13 mouse cellular contexts compared by ENCODE assay signal in genomic region chr9:21329041-21329440, GRCm38 (mm10). TPM values are rescaled to one million over a fixed set of nuclear protein-coding genes. Genes with fewer than 3 reads are reported as not detected.
DNase-seq lines count a peak whose midpoint lies in the region; ATAC-seq and TF ChIP-seq lines count a peak whose summit lies in the region.
"Had no signal": no experiment of that assay in that cellular context is flagged by ENCODE, and none has a peak within 500 bp of the region (broad histone marks: within the 10 kb centered on the region; RNA-seq: fewer than 3 reads in every experiment).

No protein-coding gene starts in this region.

- no peaks in the 10 kb centered on the region for H3K9me3 ChIP-seq in lung, embryonic 14.5 days (ENCODE audit: low read depth, low read length)
- no peaks in the 10 kb centered on the region for H3K9me3 ChIP-seq in forebrain, postnatal 0 days (ENCODE audit: low read length)
- H3K9me3 ChIP-seq in midbrain, embryonic 10.5 days (replicated peaks) = no peaks in the 10 kb centered on the region
- H3K9me3 ChIP-seq: limb, embryonic 15.5 days; midbrain, embryonic 13.5 days had no signal

- DNase-seq in adrenal gland, postnatal 10 days = peak; percentile 28
- DNase-seq in adrenal gland, adult 18-20 months (ENCODE audit: low spot score in 2 of 2) = no peak
- DNase-seq in Muller cell, postnatal 12 days (ENCODE audit: inconsistent ontology term) = peak; percentile 34
- DNase-seq in heart, adult 9 months (ENCODE audit: low spot score in 2 of 2) = peak; percentile 56 to 76
- peak; percentile 68 for DNase-seq in lung, embryonic 14.5 days
- no peak for DNase-seq in cerebellum, postnatal 25 days
- no peak for DNase-seq in forebrain, postnatal 0 days
- DNase-seq in midbrain, embryonic 10.5 days (ENCODE audit: low spot score) = no peak
- DNase-seq: kidney, postnatal 14 days had no signal

- WGBS in lung, embryonic 14.5 days = 19% methylated on average over 3 of the region's 5 CpGs
- WGBS in forebrain, postnatal 0 days = 81% methylated on average over 2 of the region's 5 CpGs
- 83% methylated on average over 3 of the region's 5 CpGs for WGBS in midbrain, embryonic 10.5 days

- H3K36me3 ChIP-seq in lung, embryonic 14.5 days (ENCODE audit: insufficient read depth) = 0 out of 2 replicates have a peak, but pooled peaks cover 5% of the 10 kb centered on the region
- H3K36me3 ChIP-seq in forebrain, postnatal 0 days (ENCODE audit: insufficient read depth) = no peaks in the 10 kb centered on the region; the same call in 1 of the 2 replicates
- H3K36me3 ChIP-seq in midbrain, embryonic 10.5 days = peaks cover 25% of the 10 kb centered on the region

- H3K4me1 ChIP-seq in lung, embryonic 14.5 days (ENCODE audit: insufficient read depth) = peaks cover 9% of the 10 kb centered on the region
- no peaks in the 10 kb centered on the region for H3K4me1 ChIP-seq in forebrain, postnatal 0 days (ENCODE audit: insufficient read depth)
- H3K4me1 ChIP-seq in midbrain, embryonic 10.5 days = peaks cover 15% of the 10 kb centered on the region

- H3K9ac ChIP-seq in lung, embryonic 14.5 days = no peak overlapping the region
- no peak overlapping the region for H3K9ac ChIP-seq in forebrain, postnatal 0 days
- H3K9ac ChIP-seq: limb, embryonic 15.5 days; midbrain, embryonic 13.5 days had no signal

- H3K27me3 ChIP-seq in lung, embryonic 14.5 days (ENCODE audit: insufficient read depth, low read length) = no peaks in the 10 kb centered on the region
- H3K27me3 ChIP-seq in forebrain, postnatal 0 days (ENCODE audit: insufficient read depth, low read length) = no peaks in the 10 kb centered on the region
- H3K27me3 ChIP-seq in midbrain, embryonic 10.5 days (ENCODE audit: low read depth, poor library complexity, severe bottlenecking) = no peaks in the 10 kb centered on the region
- H3K27me3 ChIP-seq: limb, embryonic 15.5 days; midbrain, embryonic 13.5 days had no signal

- H3K4me2 ChIP-seq in lung, embryonic 14.5 days = no peak overlapping the region
- H3K4me2 ChIP-seq in forebrain, postnatal 0 days (ENCODE audit: low read depth) = no peak overlapping the region
- H3K4me2 ChIP-seq: limb, embryonic 15.5 days; midbrain, embryonic 13.5 days had no signal

- no peak overlapping the region for H3K27ac ChIP-seq in lung, embryonic 14.5 days (ENCODE audit: low read depth)
- no peak overlapping the region for H3K27ac ChIP-seq in forebrain, postnatal 0 days (ENCODE audit: low read depth, low read length)
- no peak overlapping the region for H3K27ac ChIP-seq in midbrain, embryonic 10.5 days (replicated peaks)
- H3K27ac ChIP-seq: limb, embryonic 15.5 days; midbrain, embryonic 13.5 days had no signal

- no peak overlapping the region for H3K4me3 ChIP-seq in lung, embryonic 14.5 days (ENCODE audit: low read depth, low read length)
- H3K4me3 ChIP-seq in forebrain, postnatal 0 days (ENCODE audit: low read depth, low read length) = no peak overlapping the region
- no peak overlapping the region for H3K4me3 ChIP-seq in midbrain, embryonic 10.5 days
- H3K4me3 ChIP-seq: limb, embryonic 15.5 days; midbrain, embryonic 13.5 days had no signal

- no peak for ATAC-seq in lung, embryonic 14.5 days (ENCODE audit: insufficient read depth)
- ATAC-seq in forebrain, postnatal 0 days = no peak
- ATAC-seq: hindbrain, embryonic 16.5 days; midbrain, embryonic 13.5 days had no signal

- no peak for TF ChIP-seq CTCF in lung, embryonic 14.5 days (IDR thresholded peaks at IDR 0.05; ENCODE audit: low read depth)
- TF ChIP-seq CTCF in forebrain, postnatal 0 days (IDR thresholded peaks at IDR 0.05; ENCODE audit: low read depth) = no peak

RNA-seq across cellular contexts. Expression of gene Slc44a2, which starts 8.5 kb away (rescaled TPM):
- total RNA-seq in adrenal gland, postnatal 10 days (2021) = 10 to 100 TPM; 48.3 to 63.4 TPM
- 10 to 100 TPM; 36.3 to 48.3 TPM for total RNA-seq in adrenal gland, adult 18-20 months (2021)
- 122 TPM in 2 replicates for polyA plus RNA-seq in lung, embryonic 14.5 days (2014; fragmentation: Nextera tagmentation; extraction: Ambion mirVana)
- total RNA-seq in forebrain, postnatal 0 days (2014; rRNA removed) = 55.2 and 63.1 TPM in 2 replicates
- 40.8 and 48.9 TPM in 2 replicates for polyA plus RNA-seq in forebrain, postnatal 0 days (2015; fragmentation: Nextera tagmentation; extraction: Ambion mirVana)
- 65.8 and 72.2 TPM in 2 replicates for polyA plus RNA-seq in midbrain, embryonic 10.5 days (2016; fragmentation: Nextera tagmentation; extraction: Ambion mirVana)

RNA-seq across cellular contexts. Expression of gene Ap1m2, which starts 16.9 kb away (rescaled TPM):
- under 1 TPM in 1 of 2 experiments, not detected in 1; 0.15 TPM for total RNA-seq in adrenal gland, postnatal 10 days (2021)
- total RNA-seq in adrenal gland, adult 18-20 months (2021) = not detected
- polyA plus RNA-seq in lung, embryonic 14.5 days (2014; fragmentation: Nextera tagmentation; extraction: Ambion mirVana) = 45.7 and 45.8 TPM in 2 replicates
- total RNA-seq in forebrain, postnatal 0 days (2014; rRNA removed) = 2.6 and 4.2 TPM in 2 replicates
- polyA plus RNA-seq in forebrain, postnatal 0 days (2015; fragmentation: Nextera tagmentation; extraction: Ambion mirVana) = 2.4 and 2.9 TPM in 2 replicates
- polyA plus RNA-seq in midbrain, embryonic 10.5 days (2016; fragmentation: Nextera tagmentation; extraction: Ambion mirVana) = 1.1 and 2.9 TPM in 2 replicates
- polyA plus RNA-seq: C2C12 had no signal

RNA-seq across cellular contexts. Expression of gene Cdkn2d, which starts 37.8 kb away (rescaled TPM):
- total RNA-seq in adrenal gland, postnatal 10 days (2021) = 10 to 100 TPM; 16.8 to 23.8 TPM
- total RNA-seq in adrenal gland, adult 18-20 months (2021) = 10 to 100 TPM in 1 of 2 experiments, 1 to 10 TPM in 1; 9.1 to 11.8 TPM
- polyA plus RNA-seq in lung, embryonic 14.5 days (2014; fragmentation: Nextera tagmentation; extraction: Ambion mirVana) = 45.3 and 48.1 TPM in 2 replicates
- total RNA-seq in forebrain, postnatal 0 days (2014; rRNA removed) = 65.1 and 69.4 TPM in 2 replicates
- polyA plus RNA-seq in forebrain, postnatal 0 days (2015; fragmentation: Nextera tagmentation; extraction: Ambion mirVana) = 104 and 118 TPM in 2 replicates
- polyA plus RNA-seq in midbrain, embryonic 10.5 days (2016; fragmentation: Nextera tagmentation; extraction: Ambion mirVana) = 51.4 and 61.3 TPM in 2 replicates

RNA-seq across cellular contexts. Expression of gene Ilf3, which starts 38.6 kb away (rescaled TPM):
- 10 to 100 TPM; 54.4 to 67.4 TPM for total RNA-seq in adrenal gland, postnatal 10 days (2021)
- 10 to 100 TPM; 56.5 to 59.6 TPM for total RNA-seq in adrenal gland, adult 18-20 months (2021)
- 217 and 223 TPM in 2 replicates for polyA plus RNA-seq in lung, embryonic 14.5 days (2014; fragmentation: Nextera tagmentation; extraction: Ambion mirVana)
- total RNA-seq in forebrain, postnatal 0 days (2014; rRNA removed) = 114 and 135 TPM in 2 replicates
- 191 and 214 TPM in 2 replicates for polyA plus RNA-seq in forebrain, postnatal 0 days (2015; fragmentation: Nextera tagmentation; extraction: Ambion mirVana)
- 295 and 321 TPM in 2 replicates for polyA plus RNA-seq in midbrain, embryonic 10.5 days (2016; fragmentation: Nextera tagmentation; extraction: Ambion mirVana)

RNA-seq across cellular contexts. Expression of gene Kri1, which starts 41.3 kb away (rescaled TPM):
- total RNA-seq in adrenal gland, postnatal 10 days (2021) = 10 to 100 TPM; 28.8 to 38.4 TPM
- 10 to 100 TPM; 31.1 to 34.9 TPM for total RNA-seq in adrenal gland, adult 18-20 months (2021)
- polyA plus RNA-seq in lung, embryonic 14.5 days (2014; fragmentation: Nextera tagmentation; extraction: Ambion mirVana) = 12.2 and 14.3 TPM in 2 replicates
- 27.6 and 28.1 TPM in 2 replicates for total RNA-seq in forebrain, postnatal 0 days (2014; rRNA removed)
- 7.1 and 11.9 TPM in 2 replicates for polyA plus RNA-seq in forebrain, postnatal 0 days (2015; fragmentation: Nextera tagmentation; extraction: Ambion mirVana)
- 16.2 and 21.0 TPM in 2 replicates for polyA plus RNA-seq in midbrain, embryonic 10.5 days (2016; fragmentation: Nextera tagmentation; extraction: Ambion mirVana)

Comparison
In these comparisons a context has a peak if more than half of its experiments do, and no peak if none do; other contexts are left out.
1. DNase-seq: peak in adrenal gland, postnatal 10 days (single experiment), Muller cell, postnatal 12 days (single experiment), heart, adult 9 months (2 of 2) and lung, embryonic 14.5 days (single experiment); none in adrenal gland, adult 18-20 months (0 of 2), cerebellum, postnatal 25 days (0 of 2), forebrain, postnatal 0 days (single experiment) and midbrain, embryonic 10.5 days (single experiment).